Mouse (Mus musculus) thymus, postnatal 25 days (tissue): Measurements from ENCODE around the gene Pkd2l1.
A peak's percentile ranks its signal among the peaks of the same experiment; 100 is the strongest.
"Not testable (repeated sequence)": the region's sequence is repeated elsewhere in the genome, so short reads cannot be mapped to it uniquely, and the experiment has no call there.

ENCODE experiments used
- DNase-seq: peaks from one replicate; pipeline ENCODE4 v3.0.0; 2022

Gene Pkd2l1

GRCm38 (mm10) chr19:44153781-44154180, 38.5 kb downstream of the Pkd2l1 start:
- no peak for DNase-seq

- no peak for DNase-seq
These were observed 43.3 kb downstream of the Pkd2l1 start for GRCm38 (mm10) chr19:44148991-44149390.

- DNase-seq, result no peak
These were observed 43.9 kb downstream of the Pkd2l1 start for GRCm38 (mm10) chr19:44148345-44148744.

GRCm38 (mm10) chr19:44146951-44147350, 45.3 kb downstream of the Pkd2l1 start:
- DNase-seq, result no peak

- no peak for DNase-seq
These were observed 45.7 kb downstream of the Pkd2l1 start for GRCm38 (mm10) chr19:44146568-44146879.

- peak; percentile 93 for DNase-seq
These were observed 46.3 kb downstream of the Pkd2l1 start, which contains the start of gene Bloc1s2 for GRCm38 (mm10) chr19:44145702-44146567. Gene Bloc1s2 (minus strand): TSS chr19:44146446.

- DNase-seq, result no peak
These were observed 47.9 kb downstream of the Pkd2l1 start for GRCm38 (mm10) chr19:44144366-44144765.

GRCm38 (mm10) chr19:44135960-44136485, 56.2 kb downstream of the Pkd2l1 start:
- no peak for DNase-seq

GRCm38 (mm10) chr19:44135072-44135959, 56.9 kb downstream of the Pkd2l1 start, which contains the start of gene Cwf19l1:
Gene Cwf19l1 (minus strand): TSS chr19:44135876.
- DNase-seq, result peak; percentile 81

- DNase-seq, result no peak
These were observed 59.3 kb downstream of the Pkd2l1 start for GRCm38 (mm10) chr19:44132917-44133316.

- DNase-seq, result no peak
These were observed 63.7 kb downstream of the Pkd2l1 start for GRCm38 (mm10) chr19:44128560-44128959.

GRCm38 (mm10) chr19:44127729-44128497, 64.3 kb downstream of the Pkd2l1 start:
- no peak for DNase-seq

- DNase-seq, result no peak
These were observed 71.1 kb downstream of the Pkd2l1 start for GRCm38 (mm10) chr19:44121137-44121536.

GRCm38 (mm10) chr19:44120686-44121085, 71.6 kb downstream of the Pkd2l1 start:
- DNase-seq, result not testable (repeated sequence)

- no peak for DNase-seq
These were observed 74.4 kb downstream of the Pkd2l1 start for GRCm38 (mm10) chr19:44117793-44118192.

- no peak for DNase-seq
These were observed 80.5 kb downstream of the Pkd2l1 start for GRCm38 (mm10) chr19:44111706-44112105.

- no peak for DNase-seq
These were observed 81.9 kb downstream of the Pkd2l1 start for GRCm38 (mm10) chr19:44110356-44110755.

- DNase-seq, result no peak
These were observed 83.2 kb downstream of the Pkd2l1 start for GRCm38 (mm10) chr19:44108996-44109395.

- DNase-seq, result no peak
These were observed 84.4 kb downstream of the Pkd2l1 start for GRCm38 (mm10) chr19:44107661-44108521.

GRCm38 (mm10) chr19:44106831-44107660, 85.2 kb downstream of the Pkd2l1 start, which contains the start of gene Chuk:
Gene Chuk (minus strand): TSS chr19:44107480.
- peak; percentile 95 for DNase-seq

- no peak for DNase-seq
These were observed 87.8 kb downstream of the Pkd2l1 start for GRCm38 (mm10) chr19:44104393-44104792.
